8 mouse cellular contexts compared by ENCODE assay signal in genomic region chr16:10785371-10786231, GRCm38 (mm10). TPM values are rescaled to one million over a fixed set of nuclear protein-coding genes. Genes with fewer than 3 reads are reported as not detected.
DNase-seq lines count a peak whose midpoint lies in the region; ATAC-seq and TF ChIP-seq lines count a peak whose summit lies in the region.

TSS of gene Socs1 (minus strand) at chr16:10785536.

- peak within 1 kb of the TSS; percentile 81 for H3K4me3 ChIP-seq in bone marrow macrophage, adult 2 months (ENCODE audit: insufficient read depth, low read length)
- peak within 1 kb of the TSS; percentile 78 for H3K4me3 ChIP-seq in embryonic fibroblast, embryonic 13.5 days (ENCODE audit: insufficient read depth, low read length)
- peak within 1 kb of the TSS; percentile 56 for H3K4me3 ChIP-seq in kidney, embryonic 14.5 days (ENCODE audit: low read length)
- H3K4me3 ChIP-seq in liver, adult 2 months (ENCODE audit: insufficient read depth, low read depth, low read length), result peak within 1 kb of the TSS; percentile 91
- peak within 1 kb of the TSS; percentile 64 for H3K4me3 ChIP-seq in myocyte

- no peak for TF ChIP-seq CTCF in bone marrow macrophage, adult 2 months (IDR thresholded peaks at IDR 0.05; ENCODE audit: low read depth, low read length)
- TF ChIP-seq CTCF in embryonic fibroblast, embryonic 13.5 days (IDR thresholded peaks at IDR 0.05; ENCODE audit: borderline replicate concordance, insufficient read depth, low read length), result no peak
- no peak for TF ChIP-seq CTCF in liver, adult 2 months (IDR thresholded peaks at IDR 0.05; ENCODE audit: low read depth, low read length)

- peaks cover 5% of the 10 kb centered on the region; the same call in 1 of the 2 replicates for H3K4me1 ChIP-seq in bone marrow macrophage, adult 2 months (ENCODE audit: control insufficient read depth, insufficient read depth, low read length)
- H3K4me1 ChIP-seq in embryonic fibroblast, embryonic 13.5 days (ENCODE audit: control insufficient read depth, insufficient read depth, low read length), result peaks cover 14% of the 10 kb centered on the region
- H3K4me1 ChIP-seq in kidney, embryonic 14.5 days (ENCODE audit: control insufficient read depth, insufficient read depth, low read length), result peaks cover 28% of the 10 kb centered on the region
- no peaks in the 10 kb centered on the region for H3K4me1 ChIP-seq in liver, adult 2 months (ENCODE audit: control insufficient read depth, insufficient read depth, low read length)

- no peaks in the 10 kb centered on the region for H3K27me3 ChIP-seq in kidney, embryonic 14.5 days (ENCODE audit: control insufficient read depth, insufficient read depth, low read length)
- H3K27me3 ChIP-seq in liver, adult 2 months (ENCODE audit: control insufficient read depth, insufficient read depth, low read length), result 0 out of 2 replicates have a peak, but pooled peaks cover 5% of the 10 kb centered on the region
- H3K27me3 ChIP-seq in myocyte (ENCODE audit: control insufficient read depth, insufficient read depth, insufficient read length), result no peaks in the 10 kb centered on the region
- no peaks in the 10 kb centered on the region for H3K27me3 ChIP-seq in splenic B cell, adult 2 months (ENCODE audit: control insufficient read depth, insufficient read depth, low read length, poor library complexity, severe bottlenecking)

- peak; percentile 89 for DNase-seq in B cell, adult 2 months
- peak; percentile 90 to 91 for DNase-seq in heart, adult 9 months (ENCODE audit: low spot score in 2 of 2)
- peak; percentile 79 for DNase-seq in liver, adult 2 months (ENCODE audit: extremely low read depth, low read depth, low spot score)
- peak; percentile 94 for DNase-seq in splenic B cell, adult 2 months (ENCODE audit: low read depth, low spot score)

- peak within 1 kb of the TSS; percentile 81 for H3K9ac ChIP-seq in kidney, embryonic 14.5 days (ENCODE audit: low read depth, low read length)
- H3K9ac ChIP-seq in liver, adult 2 months (ENCODE audit: low read depth, low read length), result peak within 1 kb of the TSS; percentile 94

- H3K36me3 ChIP-seq in kidney, embryonic 14.5 days (ENCODE audit: control insufficient read depth, insufficient read depth, low read length), result peaks cover 4% of the 10 kb centered on the region; the same call in 1 of the 2 replicates
- H3K36me3 ChIP-seq in liver, adult 2 months (ENCODE audit: control insufficient read depth, insufficient read depth, low read length), result no peaks in the 10 kb centered on the region
- H3K36me3 ChIP-seq in myocyte (ENCODE audit: control insufficient read depth, insufficient read depth), result no peaks in the 10 kb centered on the region
- no peaks in the 10 kb centered on the region for H3K36me3 ChIP-seq in splenic B cell, adult 2 months (ENCODE audit: control insufficient read depth, insufficient read depth, low read length, poor library complexity, severe bottlenecking)

- H3ac ChIP-seq in myocyte (ENCODE audit: control insufficient read depth, insufficient read length), result peak within 1 kb of the TSS; percentile 57

- no peaks in the 10 kb centered on the region for H3K9me3 ChIP-seq in kidney, embryonic 14.5 days (ENCODE audit: control insufficient read depth, low read length)

- WGBS in kidney, embryonic 14.5 days, result under 1% methylated on average over 53 of the region's 59 CpGs
- under 1% methylated on average over 59 of the region's 59 CpGs for WGBS in liver, adult 2 months

- TF ChIP-seq POLR2A in bone marrow macrophage, adult 2 months (IDR thresholded peaks at IDR 0.05; ENCODE audit: borderline replicate concordance, low read depth, low read length), result no peak
- TF ChIP-seq POLR2A in embryonic fibroblast, embryonic 13.5 days (IDR thresholded peaks at IDR 0.05; ENCODE audit: low read depth, low read length), result peak; percentile 86
- TF ChIP-seq POLR2A in liver, adult 2 months (IDR thresholded peaks at IDR 0.05; ENCODE audit: extremely low read depth, insufficient read depth, low read length), result peak; percentile 84
- peak; percentile 75 for TF ChIP-seq POLR2A in myocyte (IDR thresholded peaks at IDR 0.05; ENCODE audit: insufficient read length, low read depth)

- ATAC-seq in kidney, embryonic 14.5 days (ENCODE audit: low FRiP score, low TSS enrichment), result peak; percentile 85

- H3K79me2 ChIP-seq in liver, adult 2 months (ENCODE audit: control insufficient read depth, insufficient read depth, low read length), result no peaks in the 10 kb centered on the region
- peaks cover 5% of the 10 kb centered on the region for H3K79me2 ChIP-seq in myocyte (ENCODE audit: control insufficient read depth, insufficient read depth)

- H3K4me2 ChIP-seq in kidney, embryonic 14.5 days (replicated peaks; ENCODE audit: low read depth, low read length), result peak within 1 kb of the TSS; percentile 97
- H3K4me2 ChIP-seq in myocyte (ENCODE audit: low read depth), result peak within 1 kb of the TSS; percentile 99

- peak within 1 kb of the TSS; percentile 71 for H3K27ac ChIP-seq in bone marrow macrophage, adult 2 months (ENCODE audit: insufficient read depth, low read depth, low read length)
- H3K27ac ChIP-seq in embryonic fibroblast, embryonic 13.5 days (ENCODE audit: insufficient read depth, low read length), result peak within 1 kb of the TSS; percentile 94
- peak within 1 kb of the TSS; percentile 96 for H3K27ac ChIP-seq in kidney, embryonic 14.5 days (ENCODE audit: low read depth, low read length)
- H3K27ac ChIP-seq in liver, adult 2 months (replicated peaks; ENCODE audit: insufficient read depth, low read depth, low read length), result peak within 1 kb of the TSS; percentile 65

TF ChIP-seq in myocyte, 11 proteins besides CTCF, POLR2A, EP300 and RAD21:
- TF ChIP-seq E2F4 (IDR thresholded peaks at IDR 0.05; ENCODE audit: insufficient read depth), result no peak
- TF ChIP-seq USF1 (IDR thresholded peaks at IDR 0.05; ENCODE audit: low read depth), result no peak
- TF ChIP-seq SRF (IDR thresholded peaks at IDR 0.05; ENCODE audit: control insufficient read depth, insufficient read length, low read depth), result peak; percentile 31
- TF ChIP-seq MYOD1 (IDR thresholded peaks at IDR 0.05; ENCODE audit: control insufficient read depth in 1 of 3, insufficient read length in 2 of 3, low read depth in 2 of 3), result peak in 1 of 3 experiments; percentile 55
- TF ChIP-seq MYOG (IDR thresholded peaks at IDR 0.05; ENCODE audit: control insufficient read depth in 1 of 3, insufficient read depth in 1 of 3, insufficient read length in 2 of 3, low read depth in 2 of 3), result peak in 1 of 3 experiments; percentile 10
- no peak for TF ChIP-seq CEBPB (IDR thresholded peaks at IDR 0.05; ENCODE audit: insufficient read depth, poor library complexity, severe bottlenecking)
- TF ChIP-seq POLR2AphosphoS2 (IDR thresholded peaks at IDR 0.05; ENCODE audit: insufficient read length, low read depth), result peak; percentile 81
TF ChIP-seq in myocyte: peak in this region for 4.

RNA-seq across cellular contexts. Expression of gene Socs1, which starts in this region (rescaled TPM):
- 0.57 and 0.75 TPM in 2 replicates for polyA plus RNA-seq in bone marrow macrophage, adult 2 months (2012; ENCODE audit: insufficient read depth, insufficient read length, missing spikeins)
- polyA plus RNA-seq in embryonic fibroblast, embryonic 13.5 days (2011; ENCODE audit: insufficient read length, low read depth, missing spikeins), result 3.7 and 7.3 TPM in 2 replicates
- polyA plus RNA-seq in kidney, embryonic 14.5 days (2014; fragmentation: Nextera tagmentation; extraction: Ambion mirVana), result 6.3 and 7.2 TPM in 2 replicates
- 0.13 and 0.18 TPM in 2 replicates for total RNA-seq in liver, adult 2 months (2014; rRNA removed)
- 1.2 TPM in 2 replicates for polyA plus RNA-seq in liver, adult 2 months (2012; rRNA removed)
- polyA plus RNA-seq in myocyte (2012; fragmentation: generic; extraction: Trizol), result 1.7 TPM

Comparison
In these comparisons a context has a peak if more than half of its experiments do, and no peak if none do; other contexts are left out.
1. Peak in every context shown above with its lines: DNase-seq, ATAC-seq, H3K4me3 ChIP-seq and H3K27ac ChIP-seq.